Mouse (Mus musculus) urinary bladder, postnatal 10 days (tissue): ENCODE data around the gene 3830403N18Rik.
"Not testable (repeated sequence)": the region's sequence is repeated elsewhere in the genome, so short reads cannot be mapped to it uniquely, and the experiment has no call there.

ENCODE experiments used
- DNase-seq: peaks from one replicate; pipeline ENCODE4 v3.0.0; 2022; ENCODE audit warnings: low spot score

3830403N18Rik gene

DNA sequence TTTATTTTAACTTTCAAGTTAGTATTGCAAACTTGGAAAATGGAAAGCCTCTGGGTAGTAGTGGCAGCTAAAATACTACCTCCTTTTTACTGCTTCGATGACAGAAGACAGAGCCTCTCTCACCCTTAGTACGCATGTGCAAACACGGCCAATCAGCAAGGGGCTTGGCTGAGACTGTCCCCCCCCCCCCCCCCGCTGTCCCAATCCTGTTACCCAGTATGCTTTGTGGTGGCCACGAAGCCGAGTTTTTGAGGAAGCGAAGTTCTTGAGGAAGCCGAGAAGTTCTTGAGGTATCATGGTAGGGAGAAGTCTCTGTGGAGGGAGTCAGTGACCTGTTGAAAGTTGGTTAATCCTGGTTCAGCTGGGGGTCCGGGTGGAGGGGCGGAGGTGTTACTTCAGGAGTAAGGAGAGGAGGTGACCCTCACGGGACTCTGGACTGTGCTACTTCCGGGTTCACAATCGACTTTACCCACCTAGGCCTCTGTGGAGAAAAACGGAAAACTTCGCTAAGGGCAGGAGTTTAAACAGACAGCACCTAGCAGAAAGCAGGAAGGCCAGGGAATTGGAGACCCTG is at the start of gene 3830403N18Rik:
Gene 3830403N18Rik (plus strand): TSS at position 237 of the 574 bp plus-strand sequence.
- DNase-seq = not testable (repeated sequence)

- no peak for DNase-seq
These were observed 15.0 kb downstream of the 3830403N18Rik start for GRCm38 (mm10) chrX:56151396-56151795.

DNA sequence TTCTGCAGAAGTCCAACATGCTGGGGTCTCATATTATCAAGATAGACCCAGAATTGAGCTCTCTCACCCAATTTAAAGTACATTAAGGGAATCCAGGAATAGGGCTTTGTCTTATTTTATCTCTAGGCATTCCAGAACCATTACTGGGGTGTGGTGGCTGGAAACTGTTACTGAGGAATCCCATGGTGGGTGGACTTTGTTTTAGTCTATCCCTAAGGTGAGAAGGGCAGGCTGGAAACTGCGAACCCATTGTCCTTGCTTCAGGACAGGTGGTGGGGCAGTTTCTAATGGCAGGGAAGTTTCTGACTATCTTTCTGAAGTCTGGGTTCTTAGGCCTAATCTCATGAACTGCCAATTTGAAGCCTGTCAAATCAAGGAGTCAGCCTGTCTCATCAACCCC is 50.1 kb downstream of the 3830403N18Rik start:
- DNase-seq = not testable (repeated sequence)
